Mouse (Mus musculus): ENCODE measurements around the gene B4gat1.

Gene B4gat1

DNA sequence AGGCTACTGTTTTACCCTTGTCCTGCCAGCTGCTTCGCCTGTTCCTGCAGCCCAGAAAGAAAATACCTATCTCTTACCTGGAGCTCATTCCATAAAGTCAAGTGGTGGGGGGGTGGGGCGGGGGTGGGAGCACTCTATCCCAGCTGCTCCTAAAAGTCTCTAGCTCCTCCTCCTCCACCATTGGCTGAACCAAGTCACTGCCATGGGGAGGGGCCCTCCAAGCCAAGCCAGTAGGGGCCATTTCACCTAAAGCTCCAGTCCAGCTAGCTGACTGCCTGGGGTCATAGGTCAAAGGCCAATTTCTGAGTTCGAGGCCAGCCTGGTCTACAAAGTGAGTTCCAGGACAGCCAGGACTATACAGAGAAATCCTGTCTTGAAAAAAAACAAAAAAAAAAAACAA lies 5.9 kb upstream of the B4gat1 start:
- no peak for DNase-seq (ENCODE audit: low read depth)

DNA sequence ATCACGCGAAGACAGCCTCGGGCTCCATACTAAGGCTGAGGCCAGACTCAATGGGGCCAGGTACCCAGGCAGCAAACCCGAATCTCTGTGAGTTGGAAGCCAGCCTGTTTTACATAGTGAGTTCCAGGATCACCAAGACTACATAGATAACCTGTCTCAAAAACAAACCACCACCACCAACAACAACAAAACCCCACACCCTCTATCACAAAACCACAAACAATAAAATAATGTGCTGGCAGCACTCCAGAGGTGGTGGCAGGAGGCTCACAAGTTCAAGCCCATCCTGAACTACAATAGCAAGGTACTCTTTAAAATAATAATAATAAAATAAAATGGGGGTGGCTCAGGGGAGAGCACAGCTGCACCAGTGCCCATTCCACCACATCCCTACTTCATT lies 2.0 kb upstream of the B4gat1 start:
- DNase-seq (ENCODE audit: low read depth): no peak

DNA sequence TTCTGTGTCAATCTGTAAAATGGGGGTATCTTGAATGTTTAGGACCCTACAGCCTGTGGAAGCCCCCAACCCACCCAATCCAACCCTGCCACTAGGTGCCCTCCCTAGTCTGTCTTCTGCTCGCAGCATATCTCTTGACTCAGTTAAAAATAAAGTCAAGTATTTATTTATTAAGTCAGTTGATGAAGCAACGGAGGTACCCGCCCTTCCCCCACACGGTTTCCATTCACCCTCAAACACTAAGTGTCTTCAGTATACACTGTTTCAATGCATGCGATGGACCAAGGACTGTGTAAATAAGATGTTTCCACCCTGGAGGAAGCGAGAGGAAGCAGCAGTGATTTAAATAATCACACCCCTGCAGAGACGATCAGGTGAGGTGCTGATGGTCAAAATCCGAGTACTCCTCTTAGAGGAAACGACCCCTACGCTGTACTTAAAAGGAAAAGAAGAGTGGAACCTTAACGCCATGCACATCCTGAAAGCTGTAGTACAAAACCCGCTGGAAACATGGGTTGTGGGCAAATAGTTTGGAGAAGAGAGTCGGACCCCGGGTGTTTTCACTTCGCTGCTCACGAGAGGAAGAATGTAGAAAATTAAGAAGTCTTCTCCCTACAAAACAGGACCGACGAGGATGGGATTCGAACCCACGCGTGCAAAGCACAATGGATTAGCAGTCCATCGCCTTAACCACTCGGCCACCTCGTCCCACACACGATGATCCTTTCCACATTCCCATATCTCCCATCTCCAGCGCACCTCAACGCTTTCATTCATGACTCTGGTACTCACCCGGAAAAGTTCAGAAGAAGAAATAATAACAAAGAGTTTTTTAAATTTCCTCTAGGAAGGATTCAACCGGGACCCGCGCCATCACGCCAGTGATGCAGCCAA lies 701 bp upstream of the B4gat1 start:
- no peak for DNase-seq (ENCODE audit: low read depth)

- DNase-seq (ENCODE audit: low read depth): no peak
Measured at GRCm38 (mm10) chr19:5039301-5040114, 882 bp downstream of the B4gat1 start.

- no peak for DNase-seq (ENCODE audit: low read depth)
Measured at GRCm38 (mm10) chr19:5040862-5041523, 2.4 kb downstream of the B4gat1 start, which contains the start of gene Brms1. Gene Brms1, plus strand, starts transcription at chr19:5041354.

- DNase-seq (ENCODE audit: low read depth): no peak
Measured at GRCm38 (mm10) chr19:5041588-5041987, 3.0 kb downstream of the B4gat1 start.

GRCm38 (mm10) chr19:5045531-5045930 lies 6.9 kb downstream of the B4gat1 start:
- no peak for DNase-seq (ENCODE audit: low read depth)

DNA sequence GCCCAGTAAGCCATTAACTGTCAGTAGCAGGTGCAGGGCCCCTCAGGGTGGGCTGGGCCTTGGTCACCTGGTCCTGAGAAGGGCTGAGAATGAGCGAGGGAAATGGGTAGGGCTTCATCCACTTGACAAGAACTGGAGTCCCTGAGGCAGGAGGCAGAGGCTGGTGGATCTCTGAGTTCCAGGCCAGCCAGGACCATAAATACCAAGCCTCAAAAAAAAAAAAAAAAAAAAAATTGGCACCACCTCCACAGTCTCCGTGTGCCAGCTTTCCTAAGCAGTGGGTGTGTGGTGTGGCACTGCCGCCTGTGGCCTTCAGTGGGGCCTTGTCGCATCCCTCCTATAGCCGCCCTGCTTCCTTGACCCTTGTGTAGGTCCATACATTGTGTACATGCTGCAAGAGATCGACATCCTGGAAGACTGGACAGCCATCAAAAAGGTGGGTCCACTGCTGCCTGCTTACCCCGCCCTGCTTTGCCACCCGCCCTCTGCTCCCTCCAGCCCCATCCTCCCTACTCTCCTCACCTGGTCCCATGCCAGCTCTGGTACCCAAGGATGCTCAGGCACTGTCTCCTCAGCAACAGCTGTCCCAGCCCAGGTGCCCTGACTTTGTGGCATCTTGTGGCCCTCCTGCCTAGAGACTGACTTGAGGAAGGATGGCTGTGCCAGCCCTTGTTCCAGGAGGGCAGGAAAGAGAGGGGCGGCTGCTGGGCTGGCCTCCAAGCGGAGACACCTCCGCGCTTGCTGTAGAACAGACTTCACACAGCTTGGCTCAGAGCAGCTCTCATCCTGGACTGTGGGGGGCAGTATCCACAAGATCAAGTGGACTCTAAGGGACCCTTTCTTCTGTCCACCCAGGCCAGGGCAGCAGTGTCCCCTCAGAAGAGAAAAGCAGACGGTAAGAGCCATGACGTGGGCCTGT lies 9.8 kb downstream of the B4gat1 start:
- no peak for DNase-seq (ENCODE audit: low read depth)

GRCm38 (mm10) chr19:5049325-5049724 lies 10.7 kb downstream of the B4gat1 start:
- no peak for DNase-seq (ENCODE audit: low read depth)

GRCm38 (mm10) chr19:5050047-5050905 lies 11.7 kb downstream of the B4gat1 start, which contains the start of gene Rin1:
Gene Rin1, plus strand, starts transcription at chr19:5050481.
- no peak for DNase-seq (ENCODE audit: low read depth)

DNA sequence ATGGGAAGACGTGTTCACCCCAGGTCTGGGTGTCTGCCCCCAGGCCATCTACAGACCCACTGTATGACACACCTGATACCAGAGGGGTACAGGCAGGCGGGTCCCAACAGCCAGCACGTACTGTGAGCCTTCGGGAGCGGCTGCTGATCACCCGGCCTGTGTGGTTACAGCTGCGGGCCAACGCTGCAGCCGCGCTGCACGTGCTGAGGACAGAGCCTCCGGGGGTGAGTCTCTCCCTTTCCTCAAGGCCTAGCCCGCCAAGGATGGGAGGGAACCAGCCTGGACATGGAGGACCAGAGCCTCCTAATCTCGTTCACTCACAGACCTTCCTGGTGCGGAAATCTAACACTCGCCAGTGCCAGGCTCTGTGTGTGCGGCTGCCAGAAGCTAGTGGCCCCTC lies 12.4 kb downstream of the B4gat1 start:
- DNase-seq (ENCODE audit: low read depth): no peak

- DNase-seq (ENCODE audit: low read depth): no peak
Measured at GRCm38 (mm10) chr19:5051515-5051914, 12.9 kb downstream of the B4gat1 start.

DNA sequence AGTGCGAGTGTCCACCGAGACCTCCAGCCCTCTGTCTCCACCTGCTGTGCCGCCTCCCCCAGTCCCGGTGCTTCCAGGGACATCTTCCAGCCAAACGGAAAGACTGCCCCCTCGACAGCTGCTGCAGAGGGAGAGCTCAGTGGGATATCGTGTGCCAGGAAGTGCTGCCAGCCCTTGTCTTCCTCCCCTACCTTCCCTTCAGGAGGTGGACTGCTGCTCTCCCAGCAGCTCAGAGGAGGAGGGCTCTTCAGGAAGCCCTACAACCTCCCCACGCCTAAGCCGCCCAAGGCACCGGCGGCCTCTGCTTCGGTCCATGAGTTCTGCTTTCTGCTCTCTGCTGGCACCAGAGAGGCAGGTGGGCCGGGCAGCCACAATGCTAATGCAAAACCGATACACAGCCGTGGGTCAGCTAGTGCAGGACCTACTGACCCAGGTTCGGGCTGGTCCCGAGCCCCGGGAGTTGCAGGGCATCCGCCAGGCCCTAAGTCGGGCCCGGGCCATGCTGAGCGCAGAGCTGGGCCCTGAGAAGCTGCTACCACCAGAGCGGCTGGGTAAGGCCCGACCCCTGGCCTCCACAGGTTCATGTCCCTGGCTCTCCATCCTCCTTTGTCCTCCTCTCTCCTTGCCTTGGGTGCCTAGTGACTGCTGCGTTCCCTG lies 13.7 kb downstream of the B4gat1 start:
- no peak for DNase-seq (ENCODE audit: low read depth)

- DNase-seq (ENCODE audit: low read depth): no peak
Measured at GRCm38 (mm10) chr19:5052853-5053252, 14.2 kb downstream of the B4gat1 start.

DNA sequence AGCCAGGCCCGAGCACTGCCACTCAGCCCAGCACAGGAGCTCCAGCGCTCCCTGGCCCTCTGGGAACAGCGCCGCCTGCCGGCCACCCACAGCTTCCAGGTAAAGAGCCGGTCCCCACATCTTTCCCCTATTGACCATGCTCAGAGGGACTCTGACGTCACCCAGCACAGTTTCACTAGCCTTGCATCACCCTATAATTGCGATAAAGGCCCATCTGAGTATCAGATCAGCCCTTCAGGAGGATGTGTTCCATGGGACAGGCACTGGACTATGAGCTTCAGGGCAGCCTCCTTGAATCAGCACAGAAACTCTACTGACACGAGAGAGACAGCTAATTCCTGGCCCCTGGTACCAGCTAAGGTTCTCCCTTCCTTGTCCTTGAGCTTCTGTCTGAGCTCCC lies 15.3 kb downstream of the B4gat1 start:
- DNase-seq (ENCODE audit: low read depth): no peak

- no peak for DNase-seq (ENCODE audit: low read depth)
Measured at GRCm38 (mm10) chr19:5056251-5056650, 17.6 kb downstream of the B4gat1 start.

GRCm38 (mm10) chr19:5057876-5058775 lies 19.5 kb downstream of the B4gat1 start:
- DNase-seq (ENCODE audit: low read depth): no peak
